Mouse (Mus musculus) cerebellum, adult 18-20 months (tissue): ENCODE data around the gene Fam170b.

Source experiments
- DNase-seq, 2 experiments: peaks; one replicate each; pipeline ENCODE4 v3.0.0; 2021

Fam170b gene

DNA sequence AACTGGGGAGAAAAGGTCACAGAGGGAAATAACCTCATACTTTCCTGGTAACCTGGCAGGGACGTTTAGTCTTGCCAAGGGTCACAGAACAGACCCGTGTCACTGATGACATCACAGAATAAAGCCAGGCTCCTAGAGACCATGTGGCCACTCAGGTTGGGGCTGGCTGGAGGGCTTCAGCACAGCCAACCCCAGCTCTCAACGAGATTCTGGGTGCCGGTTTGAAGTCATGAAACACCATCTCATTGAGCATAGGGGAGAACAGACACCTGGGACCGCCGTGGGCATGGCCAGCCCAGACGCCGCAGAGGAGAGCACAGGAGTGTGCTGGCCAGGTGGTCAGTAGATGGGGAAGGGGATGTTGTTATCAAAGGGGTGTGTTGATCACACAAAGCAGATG lies at the start of gene Fam170b:
Gene Fam170b, plus strand, starts transcription at position 116 of the 400 bp plus-strand sequence.
- no peak for DNase-seq

DNA sequence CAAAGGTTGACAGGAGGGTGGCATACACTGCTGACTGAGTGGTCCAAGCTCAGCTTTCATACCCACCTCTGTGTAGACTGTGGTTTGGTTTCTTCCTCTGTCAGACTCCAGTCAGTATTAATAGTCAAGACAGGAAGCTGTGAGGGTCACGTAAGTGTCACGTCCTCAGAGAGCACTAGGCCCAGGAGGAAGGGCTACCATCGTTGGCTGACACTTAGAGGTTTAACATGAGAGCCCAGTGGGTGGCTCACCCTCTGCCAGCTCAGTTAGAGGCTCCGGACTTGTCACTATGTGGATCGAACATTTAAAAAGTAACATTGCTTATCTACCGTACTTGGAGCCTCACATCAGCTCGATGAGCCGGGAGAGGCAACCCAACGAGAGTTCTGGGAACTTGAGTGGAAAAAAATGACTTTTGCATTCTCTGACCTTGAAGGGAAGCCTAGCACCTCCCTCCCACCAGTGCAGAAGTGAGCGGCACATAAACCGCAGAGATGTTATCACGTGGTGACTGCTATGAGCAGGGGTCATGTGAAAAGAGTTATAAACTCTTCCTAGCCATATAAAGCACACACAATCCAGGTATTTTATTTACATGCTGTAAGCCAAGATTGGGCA lies 49.5 kb upstream of the Fam170b start:
- no peak for DNase-seq

DNA sequence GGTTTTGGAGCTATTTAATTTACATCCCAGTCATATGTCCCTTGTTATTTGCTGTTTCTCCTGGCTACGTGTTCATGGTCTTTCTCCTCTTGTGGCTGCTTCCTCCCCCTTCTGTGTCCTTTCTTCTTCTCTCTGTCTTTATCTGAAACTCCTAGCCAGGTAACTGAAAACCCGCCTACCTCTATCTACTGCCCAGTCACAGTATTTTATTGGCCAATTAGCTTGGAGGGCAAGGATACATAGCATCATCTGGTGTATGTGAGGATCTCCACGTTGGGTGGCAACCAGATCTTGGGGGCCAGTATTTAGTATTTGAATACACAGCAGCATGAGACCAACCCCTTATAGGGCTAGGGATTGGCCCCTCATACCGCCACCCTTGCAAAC lies 49.0 kb upstream of the Fam170b start:
- DNase-seq: no peak

GRCm38 (mm10) chr14:32785556-32786130 lies 48.1 kb upstream of the Fam170b start, which contains the start of gene Tmem273:
Tmem273 (plus strand) TSS chr14:32785963.
- DNase-seq: no peak

DNA sequence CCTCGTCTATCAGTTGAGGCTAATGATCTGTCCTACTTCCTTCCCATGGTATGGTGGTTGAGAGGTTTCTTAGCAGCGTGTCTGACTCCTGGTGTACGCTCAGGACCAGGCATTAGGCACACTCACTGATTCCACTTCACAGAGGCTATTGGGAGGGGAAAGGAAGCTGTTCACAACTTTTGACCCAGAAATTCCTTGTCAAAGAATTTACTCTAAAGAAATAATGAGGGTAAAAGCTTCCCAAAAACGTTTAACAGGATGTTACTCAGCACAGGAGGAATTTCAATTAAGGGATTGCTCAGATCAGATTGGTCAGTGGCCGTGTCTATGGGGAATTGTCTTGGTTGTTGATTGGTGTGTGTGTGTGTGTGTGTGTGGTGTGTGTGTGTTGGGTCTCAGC lies 46.1 kb upstream of the Fam170b start:
- no peak for DNase-seq

- no peak for DNase-seq
These were observed 37.4 kb upstream of the Fam170b start for GRCm38 (mm10) chr14:32796375-32796774.

- no peak for DNase-seq
These were observed 36.0 kb upstream of the Fam170b start for GRCm38 (mm10) chr14:32797803-32798202.

DNA sequence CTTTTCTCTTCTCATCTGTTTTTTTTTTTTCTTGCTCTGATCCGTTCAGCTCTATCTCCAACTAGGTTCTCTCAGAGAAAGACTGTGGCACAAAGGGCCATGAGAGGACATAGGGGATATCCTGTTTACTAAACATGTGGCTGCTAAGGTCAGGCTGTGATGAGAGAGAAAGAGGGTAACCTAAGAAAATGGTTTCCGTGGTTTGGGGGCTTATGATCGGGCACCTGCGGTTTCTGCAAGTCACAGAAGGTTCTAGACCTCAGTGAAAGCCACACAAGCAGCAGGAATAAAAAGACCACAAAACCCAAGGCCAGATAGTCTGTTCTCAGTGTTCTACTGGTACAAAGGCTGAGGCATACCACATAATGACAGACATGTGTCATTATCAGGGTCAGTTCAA lies 35.4 kb upstream of the Fam170b start:
- DNase-seq: no peak

- DNase-seq: no peak
These were observed 33.7 kb upstream of the Fam170b start for GRCm38 (mm10) chr14:32800048-32800447.

- DNase-seq: no peak
These were observed 32.6 kb upstream of the Fam170b start for GRCm38 (mm10) chr14:32801016-32801661.

DNA sequence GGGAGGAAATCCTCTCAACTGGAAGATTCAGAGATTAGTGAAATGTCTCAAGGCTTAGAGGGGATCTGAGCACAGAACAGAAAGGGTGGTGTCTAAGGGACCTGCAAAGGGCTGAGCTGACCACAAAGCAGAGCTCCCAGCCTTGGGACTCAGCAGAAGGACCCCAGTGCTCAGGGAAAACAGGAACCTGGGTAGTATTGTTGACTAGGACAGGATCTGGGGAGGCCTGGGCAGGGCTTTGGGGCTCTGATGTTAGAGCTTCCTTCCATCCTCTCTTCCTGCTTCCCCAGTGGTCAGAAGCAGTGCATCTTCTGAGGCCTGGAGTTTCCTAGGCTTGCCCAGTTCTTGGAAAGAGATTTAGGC lies 32.1 kb upstream of the Fam170b start:
- DNase-seq: no peak

DNA sequence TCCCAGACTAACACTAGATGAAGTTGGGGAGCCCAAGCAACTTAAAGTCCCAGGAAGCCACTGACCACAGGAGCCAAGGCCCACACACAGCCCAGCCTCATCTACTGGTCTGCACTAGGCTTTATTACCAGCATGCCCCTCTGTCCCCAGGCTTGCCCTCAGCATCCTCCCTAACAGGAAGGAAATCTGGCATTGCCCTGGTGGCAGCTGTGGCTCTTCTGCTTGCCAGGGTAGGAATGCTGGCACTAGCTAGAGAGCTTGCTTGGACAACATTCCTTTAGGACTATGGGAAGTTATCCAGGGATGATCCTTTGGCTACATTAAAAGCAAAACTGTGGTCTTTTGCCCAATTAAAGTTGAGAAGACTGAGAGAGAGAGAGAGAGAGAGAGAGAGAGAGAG lies 23.7 kb upstream of the Fam170b start:
- DNase-seq: no peak

GRCm38 (mm10) chr14:32812429-32812828 lies 21.3 kb upstream of the Fam170b start:
- DNase-seq: no peak

DNA sequence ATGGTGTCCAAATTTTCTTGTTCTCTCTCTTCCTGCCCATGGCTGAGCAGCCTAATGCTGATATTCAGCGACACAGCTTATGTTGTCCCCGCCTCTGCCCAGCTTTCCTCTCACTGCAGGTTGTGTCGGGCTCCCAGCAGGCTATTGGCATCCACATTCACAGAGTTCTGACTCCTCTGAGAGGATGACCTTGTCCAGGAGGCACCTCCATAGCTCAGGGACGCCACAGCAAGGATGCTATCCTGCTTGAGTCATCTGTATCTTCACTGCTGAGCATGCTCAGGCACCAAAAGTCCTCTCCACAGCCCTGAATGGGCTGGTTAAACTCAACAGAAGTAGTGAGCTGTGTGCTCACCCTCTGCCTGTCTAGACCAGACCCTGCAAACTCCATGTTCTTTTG lies 18.8 kb upstream of the Fam170b start:
- no peak for DNase-seq

GRCm38 (mm10) chr14:32816533-32816932 lies 17.2 kb upstream of the Fam170b start:
- no peak for DNase-seq

GRCm38 (mm10) chr14:32817258-32817657 lies 16.5 kb upstream of the Fam170b start:
- no peak for DNase-seq

DNA sequence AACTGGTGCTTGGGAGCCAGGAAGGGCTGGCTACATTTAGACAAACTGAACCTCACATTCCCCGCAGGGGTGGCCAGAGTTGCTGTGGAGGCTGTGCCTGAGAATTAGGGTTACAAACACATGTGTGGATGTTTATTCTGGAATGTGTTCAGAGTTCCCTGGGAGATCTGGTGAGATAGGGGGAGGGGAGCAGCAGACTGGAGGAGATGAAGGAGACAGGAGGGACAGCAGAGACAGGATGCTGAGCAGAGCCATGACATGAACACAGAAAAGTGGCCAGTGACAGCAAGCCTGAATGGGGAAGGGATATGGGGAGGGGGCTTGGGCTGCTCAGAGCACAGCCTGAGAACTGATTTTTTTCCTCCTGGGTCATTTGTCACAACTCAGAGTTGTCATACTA lies 14.5 kb upstream of the Fam170b start:
- no peak for DNase-seq

- no peak for DNase-seq
These were observed 10.9 kb upstream of the Fam170b start for GRCm38 (mm10) chr14:32822812-32823211.

DNA sequence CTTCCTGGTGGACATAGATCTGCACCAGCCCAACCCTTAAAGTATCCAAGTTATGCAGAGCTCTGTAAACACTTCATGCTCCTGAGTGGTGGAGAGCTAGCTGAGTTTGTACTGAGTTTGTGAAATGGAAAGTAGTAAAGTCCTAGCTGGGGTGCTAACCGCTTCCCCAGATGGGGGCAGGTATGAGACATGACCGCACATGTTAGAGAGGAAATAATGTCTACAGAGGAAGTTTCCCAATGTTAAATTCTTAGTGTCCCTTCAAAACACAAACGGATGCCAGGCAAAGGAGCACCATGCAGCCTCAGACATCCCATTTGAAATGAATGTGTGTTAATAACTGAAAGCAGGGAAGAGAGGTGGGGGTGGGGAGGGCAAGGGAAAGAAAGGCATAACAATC lies 9.9 kb upstream of the Fam170b start:
- no peak for DNase-seq

DNA sequence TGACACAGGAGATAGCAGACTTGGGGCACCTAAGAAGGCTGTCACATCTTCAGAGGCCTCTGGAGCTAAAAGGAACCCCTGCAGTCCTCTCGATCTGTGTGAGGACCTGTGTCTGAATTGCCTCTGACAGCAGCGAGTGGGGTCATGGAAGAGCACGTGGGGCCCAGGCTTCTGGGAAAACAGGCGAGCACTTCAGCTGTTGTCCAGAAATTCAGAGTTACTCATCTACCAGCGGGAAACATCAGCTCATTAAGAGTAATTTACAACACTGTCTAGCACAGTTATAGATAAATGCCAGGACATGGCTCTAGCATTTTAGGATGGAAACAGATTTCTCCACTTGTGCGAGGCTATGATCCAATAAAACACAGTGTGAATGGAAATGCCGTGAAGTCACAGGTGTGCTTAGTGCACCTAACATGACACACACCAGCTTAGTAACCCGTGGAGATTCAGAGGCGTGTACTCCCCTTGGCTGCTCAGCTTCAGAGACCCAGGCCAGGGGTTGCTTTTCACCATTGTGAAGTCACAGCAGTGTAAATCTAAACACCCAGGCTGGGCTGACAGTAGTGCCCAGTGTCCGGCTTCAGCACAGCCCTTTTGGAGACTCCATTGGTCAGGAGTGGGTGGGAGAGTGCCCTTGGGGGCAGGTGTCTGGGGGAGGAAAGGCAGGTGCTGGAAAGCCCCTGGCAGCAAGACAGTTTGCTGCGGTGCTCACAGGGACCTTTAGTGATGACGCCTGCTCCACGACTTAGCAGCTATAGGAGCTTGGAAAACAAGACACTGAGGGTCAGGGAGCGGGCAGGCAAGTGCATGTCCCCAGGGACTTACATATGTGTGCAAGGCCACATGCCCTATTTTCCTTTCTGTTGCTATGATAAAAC lies 9.3 kb upstream of the Fam170b start:
- DNase-seq: no peak

DNA sequence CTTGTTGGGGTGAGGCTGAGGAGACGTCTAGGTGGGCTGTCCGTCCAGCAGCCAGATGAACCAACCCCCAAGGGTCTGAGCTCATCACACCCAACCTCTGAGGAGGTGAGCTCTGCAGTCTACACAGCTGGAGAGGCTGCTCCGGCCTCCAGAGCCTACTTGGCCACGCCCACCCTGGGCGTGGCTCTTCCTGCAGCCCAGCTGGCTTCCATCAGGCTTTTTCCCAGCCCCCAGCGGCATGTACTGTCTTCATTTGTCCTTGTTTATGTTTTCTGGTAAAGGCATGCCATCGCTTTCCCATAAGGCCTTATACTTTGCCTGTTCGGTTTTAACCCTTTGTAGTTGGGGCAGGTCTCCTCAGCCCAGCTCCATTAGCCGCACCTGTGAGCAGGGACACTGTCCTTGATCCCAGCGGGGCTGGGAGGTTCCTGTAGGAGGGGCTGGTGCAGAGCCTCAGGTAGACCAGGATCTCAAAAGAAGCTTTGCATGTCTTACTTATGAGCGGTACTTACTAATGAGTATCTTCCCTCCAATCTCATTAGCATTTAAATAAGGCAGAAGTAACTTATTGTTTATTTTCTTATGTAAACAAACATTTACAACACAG lies 8.2 kb upstream of the Fam170b start:
- DNase-seq: no peak

- DNase-seq: no peak
These were observed 6.6 kb upstream of the Fam170b start for GRCm38 (mm10) chr14:32827165-32827564.

DNA sequence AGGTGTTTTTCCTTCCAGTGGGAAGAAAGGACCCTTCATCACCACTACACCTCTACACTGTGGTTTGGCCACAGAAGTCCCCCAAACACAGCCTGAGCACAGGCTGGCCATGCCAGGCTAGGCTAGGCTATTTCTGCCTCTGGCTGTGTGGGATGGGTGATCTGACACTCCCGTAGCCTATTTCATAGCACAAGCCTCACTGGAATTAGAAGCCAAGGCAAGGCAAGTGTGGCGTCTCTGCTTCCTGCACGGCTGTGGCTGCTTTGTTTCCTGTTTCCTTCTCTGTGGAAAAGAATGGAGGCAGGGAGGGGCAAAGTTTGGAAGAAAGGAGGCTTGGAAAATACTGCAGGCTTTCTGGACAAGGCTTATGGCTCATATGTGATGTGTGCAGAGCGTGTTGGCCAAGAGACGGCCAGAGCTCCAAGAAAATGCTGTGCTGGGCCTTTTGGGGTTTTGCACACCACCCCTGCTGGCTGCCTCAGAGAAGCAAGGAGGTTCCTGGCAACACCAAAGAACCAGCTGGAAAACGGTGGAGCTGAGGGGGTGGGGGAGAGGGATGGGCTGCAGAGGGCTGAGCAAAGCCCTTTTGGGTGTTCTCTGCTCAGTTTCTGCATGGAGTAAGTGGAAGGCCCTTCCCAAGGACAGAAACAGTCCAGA lies 5.6 kb upstream of the Fam170b start:
- DNase-seq: no peak
